Mouse (Mus musculus) C2C12 (cell line): ENCODE measurements around the gene Serac1.

Source experiments
- CEBPB ChIP-seq: IDR thresholded peaks from one replicate; pipeline ENCODE4 v1.6.1; 2011; ENCODE audit warnings: low read depth, mild to moderate bottlenecking, control low read depth, moderate library complexity
- CTCF ChIP-seq: IDR thresholded peaks from one replicate; pipeline ENCODE4 v1.5.1; 2011; ENCODE audit not compliant: control insufficient read depth, insufficient read depth, insufficient read length
- FOSL1 ChIP-seq: IDR thresholded peaks from one replicate; pipeline ENCODE4 v1.8.0; 2011; ENCODE audit warnings: mild to moderate bottlenecking, low read length; ENCODE audit not compliant: poor library complexity, insufficient read depth, severe bottlenecking
- MAX ChIP-seq: IDR thresholded peaks from one replicate; pipeline ENCODE4 v1.6.1; 2011; ENCODE audit warnings: mild to moderate bottlenecking, control low read depth
- MYOD1 ChIP-seq: IDR thresholded peaks from one replicate; pipeline ENCODE4 v1.6.1; 2011; ENCODE audit warnings: low read depth; ENCODE audit not compliant: control insufficient read depth, insufficient read length
- MYOG ChIP-seq: IDR thresholded peaks from one replicate; pipeline ENCODE4 v1.6.1; 2011; ENCODE audit not compliant: control insufficient read depth, insufficient read length; ENCODE audit errors: extremely low read depth
- USF1 ChIP-seq: IDR thresholded peaks from one replicate; pipeline ENCODE4 v1.6.1; 2011; ENCODE audit warnings: low read depth, mild to moderate bottlenecking, control low read depth, moderate library complexity

DNA sequence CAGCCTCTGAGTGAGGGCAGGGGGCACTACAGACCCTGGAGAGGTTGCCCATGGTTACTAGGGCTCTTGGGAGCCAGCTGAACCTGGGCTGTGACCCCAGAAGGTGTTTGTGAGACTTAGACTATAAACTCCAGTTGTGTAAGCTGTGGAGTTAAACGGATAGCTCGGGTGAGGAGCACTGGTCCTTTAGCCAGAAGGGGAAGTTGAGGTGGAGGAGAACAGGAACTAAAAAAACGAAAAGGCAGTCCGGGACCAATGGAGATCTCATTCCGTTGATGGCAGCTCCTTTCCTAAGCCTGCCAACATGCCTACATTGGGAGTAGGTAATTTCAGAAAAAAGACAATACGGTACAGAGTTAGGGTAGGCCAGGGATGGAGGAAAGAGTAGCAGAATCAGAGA, 78.2 kb downstream of the Serac1 start:
- no peak for TF ChIP-seq USF1
- no peak for TF ChIP-seq MYOD1
- no peak for TF ChIP-seq FOSL1
- TF ChIP-seq CTCF: no peak
- no peak for TF ChIP-seq MYOG
- TF ChIP-seq MAX: no peak
- TF ChIP-seq CEBPB: no peak
